In the genomic region with DNA sequence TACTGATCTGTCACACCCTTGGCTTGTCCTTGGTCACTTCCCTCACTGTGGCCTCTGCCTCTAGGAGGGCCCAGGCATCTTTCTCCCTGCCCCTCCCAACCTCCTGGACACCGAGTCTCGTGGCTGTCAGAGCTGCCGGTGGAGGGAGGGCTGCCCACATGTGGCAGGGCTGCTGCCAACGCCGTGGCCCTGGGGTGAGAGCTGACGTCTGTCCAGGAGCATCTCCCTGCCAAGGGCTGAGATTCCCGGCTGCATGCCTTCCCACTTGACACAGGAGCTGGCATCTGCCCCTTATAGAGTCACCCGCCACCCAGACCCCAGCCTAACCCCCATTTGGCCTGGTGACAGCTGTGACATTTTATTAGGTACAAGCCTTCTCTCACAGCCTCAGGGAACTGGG, we compare ENCODE assay signal across 8 mouse cellular contexts. TPM values are rescaled to one million over a fixed set of nuclear protein-coding genes. Genes with fewer than 3 reads are reported as not detected.
DNase-seq lines count a peak whose midpoint lies in the region; ATAC-seq and TF ChIP-seq lines count a peak whose summit lies in the region.

No protein-coding gene starts in this region.

- H3K27ac ChIP-seq in kidney, adult 2 months (ENCODE audit: insufficient read depth, low read depth, low read length) = no peak overlapping the region
- no peak overlapping the region for H3K27ac ChIP-seq in embryonic facial prominence, embryonic 14.5 days (replicated peaks; ENCODE audit: low read depth, low read length)
- 0 out of 2 replicates have a peak overlapping the region, but pooled peaks have one; percentile 24 for H3K27ac ChIP-seq in heart, embryonic 12.5 days (ENCODE audit: poor library complexity, severe bottlenecking)
- no peak overlapping the region for H3K27ac ChIP-seq in kidney, embryonic 15.5 days

- no peaks in the 10 kb centered on the region for H3K9me3 ChIP-seq in embryonic facial prominence, embryonic 14.5 days (ENCODE audit: control insufficient read depth, low read length)
- no peaks in the 10 kb centered on the region for H3K9me3 ChIP-seq in heart, embryonic 12.5 days (replicated peaks)
- H3K9me3 ChIP-seq in kidney, embryonic 15.5 days (replicated peaks) = no peaks in the 10 kb centered on the region

- no peak overlapping the region for H3K4me2 ChIP-seq in embryonic facial prominence, embryonic 14.5 days (ENCODE audit: low read depth, low read length)
- no peak overlapping the region for H3K4me2 ChIP-seq in heart, embryonic 12.5 days
- H3K4me2 ChIP-seq in kidney, embryonic 15.5 days = no peak overlapping the region

- peak overlapping the region; percentile 31; the same call in 1 of the 2 replicates for H3K9ac ChIP-seq in embryonic facial prominence, embryonic 14.5 days (ENCODE audit: low read depth, low read length)
- peak overlapping the region; percentile 7; the same call in 1 of the 2 replicates for H3K9ac ChIP-seq in heart, embryonic 12.5 days
- no peak overlapping the region for H3K9ac ChIP-seq in kidney, embryonic 15.5 days

- H3K4me1 ChIP-seq in kidney, adult 2 months (ENCODE audit: control insufficient read depth, insufficient read depth, low read length) = no peaks in the 10 kb centered on the region
- peaks cover 3% of the 10 kb centered on the region; the same call in 1 of the 2 replicates for H3K4me1 ChIP-seq in embryonic facial prominence, embryonic 14.5 days (ENCODE audit: control insufficient read depth, insufficient read depth, low read length)
- peaks cover 40% of the 10 kb centered on the region for H3K4me1 ChIP-seq in heart, embryonic 12.5 days (replicated peaks)
- H3K4me1 ChIP-seq in kidney, embryonic 15.5 days = peaks cover 32% of the 10 kb centered on the region

- H3K4me3 ChIP-seq in kidney, adult 2 months (ENCODE audit: insufficient read depth, low read depth, low read length) = no peak overlapping the region
- H3K4me3 ChIP-seq in embryonic facial prominence, embryonic 14.5 days (ENCODE audit: low read depth, low read length) = no peak overlapping the region
- H3K4me3 ChIP-seq in heart, embryonic 12.5 days = no peak overlapping the region
- no peak overlapping the region for H3K4me3 ChIP-seq in kidney, embryonic 15.5 days (replicated peaks)

- no peaks in the 10 kb centered on the region for H3K27me3 ChIP-seq in kidney, adult 2 months (replicated peaks; ENCODE audit: control insufficient read depth, insufficient read depth, low read length)
- no peaks in the 10 kb centered on the region for H3K27me3 ChIP-seq in embryonic facial prominence, embryonic 14.5 days (replicated peaks; ENCODE audit: control insufficient read depth, insufficient read depth, low read length)
- H3K27me3 ChIP-seq in heart, embryonic 12.5 days (replicated peaks) = peaks cover 8% of the 10 kb centered on the region; the same call in 1 of the 2 replicates
- no peaks in the 10 kb centered on the region for H3K27me3 ChIP-seq in kidney, embryonic 15.5 days

- no peak for TF ChIP-seq POLR2A in kidney, adult 2 months (IDR thresholded peaks at IDR 0.05; ENCODE audit: low read depth, low read length)

- TF ChIP-seq CTCF in kidney, adult 2 months (conservative IDR thresholded peaks at IDR 0.05; ENCODE audit: insufficient read depth, insufficient read length, low read depth, low read length) = no peak

- 43% methylated on average over 8 of the region's 8 CpGs for WGBS in kidney, adult 2 months
- WGBS in embryonic facial prominence, embryonic 14.5 days = 55% methylated on average over 8 of the region's 8 CpGs
- WGBS in heart, embryonic 12.5 days = 38% methylated on average over 8 of the region's 8 CpGs
- WGBS in kidney, embryonic 15.5 days = 30% methylated on average over 8 of the region's 8 CpGs

- H3K36me3 ChIP-seq in kidney, adult 2 months (ENCODE audit: control insufficient read depth, insufficient read depth, low read length) = no peaks in the 10 kb centered on the region
- H3K36me3 ChIP-seq in embryonic facial prominence, embryonic 14.5 days (ENCODE audit: control insufficient read depth, insufficient read depth, low read length) = no peaks in the 10 kb centered on the region
- no peaks in the 10 kb centered on the region for H3K36me3 ChIP-seq in heart, embryonic 12.5 days
- H3K36me3 ChIP-seq in kidney, embryonic 15.5 days = no peaks in the 10 kb centered on the region

- peak; percentile 21 for DNase-seq in kidney, adult 2 months
- DNase-seq in kidney, postnatal 4 days = no peak
- DNase-seq in Muller cell, postnatal 12 days (ENCODE audit: inconsistent ontology term) = peak; percentile 89
- no peak for DNase-seq in embryonic facial prominence, embryonic 14.5 days (ENCODE audit: low spot score)
- no peak for DNase-seq in right cerebral cortex, postnatal 25 days

- no peak for ATAC-seq in embryonic facial prominence, embryonic 14.5 days (ENCODE audit: low read depth)
- ATAC-seq in heart, embryonic 12.5 days (ENCODE audit: insufficient number of reproducible peaks, low FRiP score) = no peak
- ATAC-seq in frontal cortex, adult (ENCODE audit: low TSS enrichment) = no peak
- ATAC-seq in kidney, embryonic 15.5 days (replicated peaks; ENCODE audit: low FRiP score) = no peak

RNA-seq across cellular contexts. Expression of a gene that starts 34.6 kb away (rescaled TPM):
- polyA plus RNA-seq in kidney, adult 2 months (2012; rRNA removed) = 1.7 and 2.2 TPM in 2 replicates
- 22.5 and 26.4 TPM in 2 replicates for polyA plus RNA-seq in embryonic facial prominence, embryonic 14.5 days (2014; fragmentation: Nextera tagmentation; extraction: Ambion mirVana)
- polyA plus RNA-seq in heart, embryonic 12.5 days (2016; fragmentation: Nextera tagmentation; extraction: Ambion mirVana) = 15.4 and 15.5 TPM in 2 replicates
- 24.1 and 25.3 TPM in 2 replicates for polyA plus RNA-seq in kidney, embryonic 15.5 days (2015; fragmentation: Nextera tagmentation; extraction: Ambion mirVana)

Comparison
In these comparisons a context has a peak if more than half of its experiments do, and no peak if none do; other contexts are left out.
1. DNase-seq: peak in kidney, adult 2 months (single experiment) and Muller cell, postnatal 12 days (single experiment); none in kidney, postnatal 4 days (0 of 2), embryonic facial prominence, embryonic 14.5 days (single experiment) and right cerebral cortex, postnatal 25 days (single experiment).